Mouse (Mus musculus) inflammation-experienced regulatory T-cells (primary cell): ENCODE results near the gene Spen. TPM values are rescaled to one million over a fixed set of nuclear protein-coding genes. Genes with fewer than 3 reads are reported as not detected.

Experiments
- polyA plus RNA-seq, 2 experiments: library from polyadenylated mRNA; unstranded; fragments of 100-300 nt; shearing (Covaris generic); gene quantifications; one replicate each; pipeline ENCODE4 v1.2.1; 2017

Spen gene
- 10 to 100 TPM; 37.0 to 42.9 TPM for polyA plus RNA-seq

DNA sequence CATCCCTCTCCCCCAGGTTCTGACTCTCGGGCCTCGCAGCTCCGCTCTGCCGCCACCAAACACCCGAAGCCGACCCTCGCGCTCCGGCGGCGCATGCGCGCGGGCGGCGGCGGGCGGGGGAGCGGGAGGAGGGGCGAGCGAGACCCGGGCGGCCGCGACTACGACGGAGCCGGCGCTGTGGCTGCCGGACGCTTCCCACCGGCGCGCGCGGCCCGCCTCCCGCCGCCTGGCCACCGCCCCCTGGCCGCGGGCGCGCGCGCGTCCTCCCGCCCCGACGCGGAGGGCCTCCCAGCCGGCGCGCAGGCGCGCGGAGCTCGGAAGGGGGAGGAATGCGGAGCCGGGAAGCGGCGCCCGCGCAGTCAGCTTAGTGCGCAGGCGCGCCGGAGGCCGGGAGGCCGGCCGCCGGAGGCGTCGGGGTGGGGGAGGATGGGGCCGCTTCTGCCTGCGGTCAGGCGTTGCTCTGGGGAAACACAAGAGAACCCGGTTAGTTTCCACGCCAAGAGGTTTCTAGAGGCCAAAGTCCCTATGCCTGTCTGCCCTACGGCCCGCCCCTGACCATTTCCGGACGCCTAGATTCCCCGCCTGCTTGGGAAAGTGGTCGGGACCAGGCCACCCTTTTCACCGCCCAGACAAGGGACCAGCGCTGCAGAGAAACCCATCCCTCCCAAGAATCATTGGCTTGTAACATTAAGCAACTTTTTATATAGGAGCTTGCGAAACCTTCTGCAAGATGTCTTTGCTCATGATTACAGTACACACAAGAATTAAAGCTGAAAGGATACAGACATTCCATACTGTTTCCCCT, at the start of gene Spen:
TSS of gene Spen (minus strand) at position 190 of the 805 bp plus-strand sequence.

DNA sequence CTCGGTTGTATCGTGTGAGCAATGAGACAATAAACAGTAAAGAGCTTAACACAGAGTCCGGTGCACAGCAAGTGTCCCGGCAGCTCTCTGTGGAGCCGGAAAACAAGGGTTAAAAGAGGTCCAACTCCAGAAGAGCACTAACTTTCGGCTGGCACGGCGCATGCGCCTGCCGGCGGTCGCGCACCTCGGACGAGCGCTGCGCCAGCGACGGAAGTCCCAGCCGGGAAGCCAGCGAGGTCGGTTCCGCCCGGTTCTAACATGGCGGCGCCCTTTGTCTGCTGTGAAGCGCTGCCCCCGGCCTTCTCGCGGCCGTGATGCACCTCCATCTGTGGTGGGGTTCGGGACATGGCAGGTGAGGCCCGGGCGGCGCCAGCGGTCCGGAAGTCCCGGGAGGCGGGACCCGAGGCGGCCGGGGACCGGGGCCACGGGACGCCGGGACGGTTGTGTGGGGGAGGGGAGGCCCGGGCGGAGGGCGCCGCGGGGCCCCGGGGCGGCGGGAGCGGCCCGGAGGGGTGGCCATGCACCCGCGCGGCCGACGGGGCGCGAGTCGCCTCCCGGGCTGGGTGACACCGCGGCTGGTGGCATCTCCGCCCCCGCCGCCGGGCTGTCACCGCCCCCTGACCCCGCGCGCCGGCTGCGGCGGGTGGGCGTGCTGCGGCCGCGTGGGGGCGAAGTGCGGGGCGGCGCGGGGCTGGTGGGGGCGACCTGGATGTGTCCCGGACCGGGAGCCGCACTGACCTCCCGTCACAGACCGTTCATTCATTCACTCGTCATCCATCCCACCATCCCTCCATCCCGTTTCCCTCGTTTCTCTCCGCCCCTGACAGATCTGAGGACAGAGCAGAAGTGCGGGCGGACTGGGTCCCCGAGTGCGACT, 93.7 kb downstream of the Spen start, which contains the start of gene Zbtb17:
TSS of gene Zbtb17 (plus strand) at position 204 of the 877 bp plus-strand sequence.

DNA sequence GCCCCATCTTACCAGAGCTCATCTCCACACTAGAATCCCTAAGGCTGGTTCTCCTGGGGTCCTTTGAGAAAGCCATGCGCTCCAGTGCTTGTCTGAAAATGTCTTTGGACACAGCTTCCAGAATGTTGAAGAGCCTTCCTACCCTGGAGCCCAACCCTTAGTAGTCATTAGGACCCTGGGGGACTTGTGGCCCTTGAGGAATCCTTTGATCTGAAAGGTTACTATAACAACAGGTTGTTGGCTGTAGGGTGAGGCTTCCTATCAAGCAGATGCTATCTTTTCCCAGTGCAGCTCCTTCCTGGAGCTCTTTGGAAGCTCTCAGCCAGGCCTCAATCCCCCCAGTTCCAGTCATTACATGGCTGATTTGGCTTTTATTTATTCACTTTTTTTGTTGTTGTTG, 102.4 kb downstream of the Spen start, which contains the start of gene Srarp:
TSS of gene Srarp (minus strand) at position 132 of the 400 bp plus-strand sequence.

DNA sequence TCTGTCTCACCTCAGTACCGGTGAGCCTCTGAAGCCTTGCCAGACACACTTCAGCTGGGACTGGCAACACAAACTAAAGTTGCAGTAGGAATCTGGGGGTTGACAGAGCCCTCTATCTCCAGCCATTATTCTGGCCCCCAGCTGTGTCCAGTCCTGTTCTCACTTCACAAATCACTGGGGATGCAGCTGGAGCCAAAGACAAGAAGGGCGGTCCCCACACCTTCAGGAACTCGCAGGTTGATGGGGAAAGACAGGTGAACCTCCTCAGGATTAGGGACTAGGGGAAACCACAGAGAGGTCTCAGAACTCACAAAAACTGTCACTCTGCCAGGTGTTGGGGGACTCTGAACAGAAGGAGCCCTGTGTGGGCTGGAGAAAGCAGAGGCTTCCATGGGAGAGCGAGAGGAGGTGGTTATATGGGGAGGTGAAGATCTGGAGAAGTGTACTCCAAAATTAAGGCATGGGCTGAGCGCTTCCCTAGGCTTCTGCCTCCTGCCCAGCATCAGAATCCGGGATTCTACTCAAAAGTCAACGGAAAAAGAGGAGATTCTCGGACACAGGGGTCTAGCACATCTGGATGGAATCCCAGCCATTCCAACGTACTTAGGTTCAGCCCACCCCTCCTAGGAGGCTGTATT, 118.1 kb downstream of the Spen start, which contains the start of gene Hspb7:
TSS of gene Hspb7 (plus strand) at position 588 of the 638 bp plus-strand sequence.

Other genes with a start within 250 kb of the Spen start
- gene Epha2, start 237.4 kb downstream of the Spen start, polyA plus RNA-seq = under 1 TPM in 1 of 2 experiments, not detected in 1; 0.36 TPM
- gene Fam131c, start 170.4 kb downstream of the Spen start, polyA plus RNA-seq = not detected
- not detected for gene Clcnka, start 139.9 kb downstream of the Spen start, polyA plus RNA-seq
- gene Clcnkb, start 122.6 kb downstream of the Spen start, polyA plus RNA-seq = 1 to 10 TPM; 1.1 to 4.0 TPM
- gene Hspb7, start 117.8 kb downstream of the Spen start, polyA plus RNA-seq = not detected
- gene Srarp, start 102.5 kb downstream of the Spen start, polyA plus RNA-seq = not detected
- gene Zbtb17, start 93.9 kb downstream of the Spen start, polyA plus RNA-seq = 10 to 100 TPM; 32.3 to 40.1 TPM
- gene Fblim1, start 67.5 kb upstream of the Spen start, polyA plus RNA-seq = 1 to 10 TPM in 1 of 2 experiments, under 1 TPM in 1; 0.18 to 1.5 TPM
- gene Tmem82, start 80.0 kb upstream of the Spen start, polyA plus RNA-seq = under 1 TPM; 0.13 to 0.26 TPM
- gene Slc25a34, start 85.2 kb upstream of the Spen start, polyA plus RNA-seq = under 1 TPM; 0.31 to 0.42 TPM
- gene Plekhm2, start 126.3 kb upstream of the Spen start, polyA plus RNA-seq = 10 to 100 TPM; 12.2 to 14.7 TPM
- gene Rsc1a1, start 147.0 kb upstream of the Spen start, polyA plus RNA-seq = 1 to 10 TPM in 1 of 2 experiments, not detected in 1; 1.1 TPM
- 10 to 100 TPM; 23.7 to 29.3 TPM for gene Ddi2, start 184.8 kb upstream of the Spen start, polyA plus RNA-seq
- under 1 TPM in 1 of 2 experiments, not detected in 1; 0.66 TPM for gene Agmat, start 208.1 kb upstream of the Spen start, polyA plus RNA-seq